Mouse (Mus musculus) right cerebral cortex, postnatal 14 days (tissue): ENCODE results near the gene Cstad.

Experiments used
- DNase-seq: peaks from one replicate; pipeline ENCODE4 v3.0.0; 2022

The Cstad gene

DNA sequence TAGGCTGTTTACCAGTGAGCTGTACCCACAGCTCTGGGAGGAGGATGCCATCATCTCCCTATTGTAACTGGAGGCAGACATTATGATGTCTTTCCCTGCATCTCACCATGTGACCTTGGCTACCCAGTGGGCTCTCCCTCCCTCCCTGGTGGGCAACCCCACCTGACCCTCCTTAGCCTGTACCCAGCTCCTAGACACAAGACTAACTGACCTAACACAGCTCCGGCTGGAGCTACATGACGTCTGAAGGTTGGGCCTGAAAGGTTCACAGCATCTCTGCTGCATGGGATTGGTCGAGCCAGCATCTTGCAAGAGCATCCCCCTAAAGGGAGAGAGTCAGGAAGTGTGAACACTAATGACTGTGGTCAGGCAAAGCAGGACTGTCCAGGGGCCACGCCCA is 35.0 kb downstream of the Cstad start:
- no peak for DNase-seq

DNA sequence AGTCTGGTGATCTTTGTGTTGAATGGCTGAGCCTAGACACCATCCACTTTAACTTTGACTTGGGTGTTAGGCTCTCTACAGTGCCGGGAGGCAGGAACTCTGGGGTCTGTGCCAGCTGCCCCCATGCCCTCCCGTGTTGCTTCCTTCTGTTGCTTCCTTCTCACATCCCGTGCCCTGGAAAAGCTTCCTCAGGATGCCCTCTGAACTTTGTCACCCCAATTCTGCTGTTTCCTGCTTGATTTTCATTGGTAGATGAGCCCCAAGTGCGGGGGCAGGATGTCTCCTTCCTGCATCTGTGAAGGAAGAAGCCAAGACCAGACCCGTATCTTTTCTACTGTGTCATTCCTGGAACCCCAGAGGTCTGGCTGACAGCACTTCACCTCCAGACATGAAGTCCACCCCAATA is 41.4 kb downstream of the Cstad start:
- DNase-seq: no peak

DNA sequence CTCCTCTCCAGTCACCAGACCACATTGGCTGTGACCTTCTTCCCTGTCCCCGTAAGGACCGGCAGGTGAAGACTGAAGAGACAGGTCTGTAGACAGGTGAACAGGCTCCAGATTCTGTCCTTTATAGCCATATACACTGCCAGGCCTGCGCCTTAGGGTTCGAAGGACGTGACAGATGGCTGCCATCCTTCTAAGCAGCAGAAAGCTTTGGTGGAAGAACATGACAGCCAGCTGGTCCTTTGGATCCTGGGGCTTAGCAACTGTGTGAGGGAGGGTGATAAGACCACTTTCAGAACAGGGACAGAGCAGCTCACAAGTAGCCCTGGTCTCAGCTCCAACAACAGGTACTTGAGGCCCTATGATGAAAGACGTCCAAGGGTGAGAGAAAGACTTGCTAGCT is 43.2 kb downstream of the Cstad start:
- DNase-seq: no peak

DNA sequence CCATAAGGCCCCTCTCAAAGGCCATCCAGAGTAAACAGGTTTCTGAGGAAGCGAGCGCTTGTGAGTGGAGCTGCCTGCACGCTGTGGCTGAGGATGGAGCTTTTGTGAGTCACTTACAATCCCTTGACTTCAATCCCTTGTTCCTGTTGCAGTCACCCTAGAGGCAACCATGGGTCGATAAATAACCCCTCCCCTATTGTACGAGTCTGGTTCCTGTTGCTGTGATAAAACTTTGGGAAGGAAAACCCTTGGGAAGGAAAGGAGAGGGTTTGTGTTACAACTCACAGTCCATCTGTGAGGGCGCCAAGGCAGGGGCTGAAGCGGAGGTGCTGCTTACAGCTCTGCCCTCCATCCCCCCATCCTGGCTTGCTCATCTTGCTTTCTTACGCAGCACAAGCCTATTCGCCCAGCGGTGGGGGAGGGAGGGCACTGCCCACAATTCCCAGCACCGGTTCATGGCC is 45.2 kb downstream of the Cstad start:
- DNase-seq: no peak

DNA sequence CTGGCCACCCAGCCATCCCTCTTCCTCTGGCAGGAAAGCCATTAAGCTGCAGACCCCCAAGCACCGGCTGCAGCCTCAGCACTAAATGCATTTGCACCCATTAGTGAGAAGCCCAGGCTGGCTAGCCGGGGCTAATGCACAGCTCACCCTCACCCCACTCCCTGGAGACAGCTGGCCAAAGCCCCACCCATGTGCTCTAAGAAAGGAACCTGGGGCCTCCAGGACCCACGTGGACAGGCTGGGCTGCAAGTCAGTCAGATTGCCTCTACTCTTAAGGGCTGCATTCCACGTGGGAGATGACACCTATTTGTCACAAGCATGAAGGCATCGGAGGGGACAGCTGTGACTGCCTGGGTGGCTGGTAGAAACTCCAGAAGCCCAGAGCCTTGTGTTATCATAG is 48.0 kb downstream of the Cstad start:
- no peak for DNase-seq

DNA sequence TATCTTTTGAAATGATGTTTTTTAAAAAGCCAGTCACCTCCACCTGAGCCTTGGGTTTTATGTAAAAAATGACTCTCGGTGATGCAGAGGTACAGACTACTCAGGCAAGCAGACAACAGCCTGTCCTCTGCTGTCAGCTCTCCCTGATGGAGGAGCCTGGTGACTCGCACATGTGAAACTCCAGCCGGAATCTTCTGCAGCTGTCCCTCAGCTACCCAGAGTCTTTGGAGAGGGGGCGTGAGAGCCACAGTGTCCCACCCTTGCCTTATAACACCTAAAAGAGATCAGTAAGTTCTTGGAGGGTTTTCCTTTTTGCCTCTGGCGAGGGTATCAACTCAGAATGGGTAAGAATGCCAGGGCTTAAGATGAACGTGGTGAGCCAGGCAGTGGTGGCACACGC is 48.6 kb downstream of the Cstad start:
- DNase-seq: no peak

DNA sequence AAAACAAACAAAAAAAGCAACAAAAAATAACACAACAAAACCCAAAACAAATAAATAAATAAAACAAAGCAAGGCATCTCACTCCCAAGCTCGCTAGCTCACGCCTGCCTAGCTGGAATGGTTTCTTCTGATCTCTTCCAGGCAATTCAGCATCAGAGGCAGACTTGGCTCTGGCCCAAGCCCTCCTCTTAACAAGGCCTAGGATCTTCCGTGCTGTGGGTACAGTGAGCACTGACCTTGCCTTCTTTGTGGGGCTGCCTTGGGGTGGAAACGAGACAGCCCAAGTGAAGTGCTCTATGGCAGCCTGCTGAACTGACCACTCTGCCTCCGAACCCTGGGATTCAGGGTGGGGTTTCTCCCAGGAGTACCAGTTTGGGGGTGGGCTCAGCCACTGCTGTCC is 52.0 kb downstream of the Cstad start:
- peak; percentile 82 for DNase-seq

DNA sequence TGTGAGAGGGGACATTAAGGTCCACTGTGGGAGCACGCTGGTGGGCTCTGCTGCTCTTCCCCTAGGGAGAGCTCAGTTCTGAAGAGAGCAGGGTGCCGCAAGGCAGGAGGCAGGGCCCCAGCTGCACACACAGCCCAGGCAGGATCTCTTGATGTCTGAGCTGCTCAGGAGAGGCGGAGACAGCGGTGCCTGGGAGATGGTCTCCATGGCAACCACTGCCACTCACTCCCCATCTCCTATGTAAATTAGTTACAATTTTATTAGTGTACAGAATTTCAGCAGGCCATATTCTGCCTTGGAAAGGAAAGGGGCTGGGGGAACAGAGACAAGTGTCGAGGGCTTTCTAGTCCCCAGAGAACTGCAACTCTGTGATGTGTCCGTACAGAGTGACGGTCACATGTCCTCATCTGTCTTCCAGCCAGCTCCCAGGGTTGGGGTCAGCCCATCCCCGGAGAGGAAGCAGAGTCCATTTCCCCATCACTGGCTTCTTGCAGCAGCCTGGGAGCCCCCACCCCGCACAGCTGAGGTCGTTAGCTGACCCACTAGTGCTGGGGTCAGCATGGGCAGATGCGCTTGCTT is 52.6 kb downstream of the Cstad start:
- DNase-seq: peak; percentile 81

DNA sequence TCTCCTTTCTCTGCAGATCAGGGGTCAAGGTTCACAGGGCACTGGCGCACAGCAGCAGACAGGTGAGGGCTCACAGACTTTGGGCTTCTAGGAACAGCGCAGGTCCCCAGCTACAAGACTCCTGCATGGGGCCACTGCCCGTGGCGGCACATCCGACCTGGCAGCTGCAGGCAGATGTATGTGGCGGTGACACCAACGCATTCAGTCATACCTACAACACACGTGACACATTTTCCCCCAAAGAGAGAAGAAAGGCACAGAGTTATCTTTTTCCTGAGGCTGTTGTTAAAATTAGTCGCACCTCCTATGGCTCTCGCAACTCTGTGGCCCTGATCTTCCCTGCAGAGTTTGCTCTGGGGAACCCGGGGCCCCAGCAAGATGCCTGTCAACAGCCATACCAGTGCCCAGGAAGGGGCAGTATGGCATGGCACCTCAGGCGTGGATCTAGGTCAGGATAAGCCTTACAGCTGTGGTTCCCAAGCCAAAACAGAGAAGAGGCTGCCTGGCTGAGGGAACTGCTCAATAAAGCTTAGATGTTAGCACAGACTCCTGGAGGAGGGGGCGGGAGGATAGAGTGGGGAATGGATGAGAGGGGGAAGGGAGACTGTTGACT is 53.1 kb downstream of the Cstad start:
- no peak for DNase-seq

DNA sequence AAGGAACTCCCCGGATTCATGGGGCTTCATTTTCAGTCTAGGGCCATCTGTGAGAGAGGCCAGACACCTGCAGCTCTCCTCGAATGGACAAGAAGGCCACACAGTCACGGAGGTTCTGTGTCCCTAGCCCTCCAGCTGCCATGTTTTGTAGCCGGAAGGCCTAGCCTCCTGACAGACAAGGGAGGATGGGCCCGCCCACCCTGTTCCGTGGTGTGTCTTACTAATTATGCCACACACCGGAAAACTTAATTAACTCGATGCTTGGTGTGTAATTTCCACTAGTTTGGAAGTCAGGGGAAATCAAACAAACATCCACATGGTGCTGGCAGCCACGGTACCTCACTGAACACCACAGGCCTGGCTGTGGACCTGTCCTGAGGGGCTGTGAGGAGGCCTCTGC is 55.4 kb downstream of the Cstad start:
- no peak for DNase-seq

DNA sequence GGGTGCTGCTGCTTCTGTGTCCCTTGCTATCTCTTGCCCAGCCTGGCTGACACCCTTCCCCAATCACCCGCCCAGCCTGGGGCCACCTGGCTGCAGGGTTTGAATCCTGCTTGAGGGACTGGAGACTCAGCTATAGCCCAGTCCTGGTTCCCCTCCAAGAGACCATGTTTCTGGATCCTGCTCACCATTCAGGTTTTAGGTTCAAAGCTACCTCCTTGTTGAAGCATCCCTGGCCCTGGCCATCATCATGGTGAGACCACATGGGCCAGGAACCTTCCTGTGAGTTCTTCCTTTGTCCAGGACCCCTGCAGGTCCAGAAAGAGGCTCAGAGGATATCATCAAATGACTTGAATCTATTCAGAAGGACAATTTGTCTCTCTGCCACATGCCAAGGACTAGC is 57.0 kb downstream of the Cstad start:
- no peak for DNase-seq

DNA sequence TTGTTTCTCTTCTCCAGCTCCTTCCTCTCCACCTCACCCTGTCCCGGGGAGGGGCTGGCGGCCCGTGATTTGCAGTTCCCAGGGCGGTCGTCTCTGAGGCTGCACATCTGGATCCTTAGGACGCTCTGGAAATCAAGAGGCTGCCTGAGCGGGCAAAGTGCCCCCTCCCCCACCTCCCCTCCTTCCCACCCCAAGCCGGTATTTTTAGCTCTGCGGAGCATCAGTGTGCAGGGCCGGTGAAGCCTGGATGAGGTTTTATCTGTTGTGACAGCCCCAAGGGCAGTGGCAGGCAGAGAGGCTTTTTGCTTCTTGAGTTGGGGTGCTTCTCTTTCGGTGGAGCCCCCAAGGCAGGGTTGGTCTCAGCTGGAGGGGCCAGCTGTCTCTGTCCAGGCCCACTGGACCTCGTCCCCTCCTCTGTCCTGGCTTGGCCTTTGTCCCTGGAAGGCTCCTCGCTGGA is 57.8 kb downstream of the Cstad start:
- no peak for DNase-seq

DNA sequence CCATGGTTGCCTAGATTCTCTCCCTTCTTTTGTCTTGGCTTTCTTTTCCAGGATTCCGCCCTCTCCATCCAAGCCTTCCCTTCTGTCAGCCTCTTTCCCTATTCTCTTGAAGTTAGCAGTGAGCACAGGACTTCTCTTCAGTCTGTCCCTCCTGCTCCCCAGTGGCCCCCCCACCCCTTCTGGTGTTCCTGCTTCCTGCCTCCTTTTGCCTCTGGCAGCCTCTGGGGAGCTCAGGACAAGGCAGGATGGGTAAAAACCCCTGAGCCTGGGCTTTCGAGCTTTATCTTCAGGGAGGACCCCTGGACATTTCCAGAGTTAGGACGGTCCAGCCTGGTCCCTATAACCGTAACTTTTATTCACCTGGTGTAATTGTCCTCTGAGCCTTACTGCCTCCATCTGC is 58.2 kb downstream of the Cstad start:
- no peak for DNase-seq

DNA sequence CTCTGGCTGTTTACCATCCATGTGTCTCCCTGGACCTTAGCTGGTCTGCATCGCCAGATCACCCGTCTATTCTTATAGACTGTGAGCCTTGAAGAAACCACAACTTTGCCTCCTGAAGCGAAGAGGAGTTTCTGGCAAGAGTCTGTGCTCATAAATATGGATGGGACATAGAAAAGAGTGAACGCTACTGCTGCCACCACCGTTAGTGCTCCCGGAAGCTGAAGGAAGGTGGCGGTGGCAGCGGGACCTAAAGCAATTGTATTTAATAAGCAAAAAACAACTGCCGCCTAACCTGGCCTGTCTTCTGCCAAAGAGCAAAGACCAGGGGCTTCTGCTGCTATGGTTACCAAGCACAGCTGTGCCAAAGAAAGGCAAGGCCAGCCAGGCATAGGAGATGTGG is 59.3 kb downstream of the Cstad start:
- peak; percentile 39 for DNase-seq

DNA sequence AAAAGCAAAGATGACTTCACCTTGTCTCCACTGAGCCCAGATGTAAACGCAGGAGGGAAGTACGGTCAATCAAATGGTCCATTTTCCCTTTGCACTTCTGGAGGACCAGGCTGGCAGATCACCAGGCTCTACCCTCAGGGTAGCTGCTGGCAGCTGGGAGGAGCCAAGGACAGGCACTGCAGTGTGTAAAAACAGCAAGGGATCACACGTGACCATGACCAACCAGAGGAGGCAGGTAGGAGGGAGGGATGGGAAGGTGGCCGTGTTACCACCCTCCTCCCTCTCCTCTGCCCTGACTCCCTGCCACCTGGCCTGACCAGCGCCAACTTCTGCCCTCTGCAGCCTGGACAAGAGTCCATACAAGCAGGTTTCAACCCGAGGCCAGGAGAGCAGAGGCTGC is 59.7 kb downstream of the Cstad start:
- DNase-seq: no peak

DNA sequence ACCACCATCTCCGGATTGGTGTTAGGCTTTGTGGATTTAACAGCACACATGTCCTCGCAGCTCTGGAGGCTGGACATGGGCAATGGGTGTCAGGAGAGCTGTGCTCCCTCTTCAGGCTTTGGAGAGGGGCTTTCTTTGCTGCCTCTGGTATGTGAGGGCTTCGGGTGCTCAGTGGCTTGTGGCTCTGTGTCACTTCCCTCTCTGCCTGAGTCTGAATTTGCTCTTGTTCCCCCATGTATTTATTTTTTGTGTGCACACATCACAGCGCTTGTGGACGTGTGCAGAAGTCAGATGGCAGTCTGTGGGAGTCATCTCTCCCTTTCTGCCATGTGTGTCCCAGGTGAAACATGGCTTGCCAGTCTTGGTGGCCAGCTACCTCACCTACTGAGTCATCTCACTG is 60.9 kb downstream of the Cstad start:
- no peak for DNase-seq

DNA sequence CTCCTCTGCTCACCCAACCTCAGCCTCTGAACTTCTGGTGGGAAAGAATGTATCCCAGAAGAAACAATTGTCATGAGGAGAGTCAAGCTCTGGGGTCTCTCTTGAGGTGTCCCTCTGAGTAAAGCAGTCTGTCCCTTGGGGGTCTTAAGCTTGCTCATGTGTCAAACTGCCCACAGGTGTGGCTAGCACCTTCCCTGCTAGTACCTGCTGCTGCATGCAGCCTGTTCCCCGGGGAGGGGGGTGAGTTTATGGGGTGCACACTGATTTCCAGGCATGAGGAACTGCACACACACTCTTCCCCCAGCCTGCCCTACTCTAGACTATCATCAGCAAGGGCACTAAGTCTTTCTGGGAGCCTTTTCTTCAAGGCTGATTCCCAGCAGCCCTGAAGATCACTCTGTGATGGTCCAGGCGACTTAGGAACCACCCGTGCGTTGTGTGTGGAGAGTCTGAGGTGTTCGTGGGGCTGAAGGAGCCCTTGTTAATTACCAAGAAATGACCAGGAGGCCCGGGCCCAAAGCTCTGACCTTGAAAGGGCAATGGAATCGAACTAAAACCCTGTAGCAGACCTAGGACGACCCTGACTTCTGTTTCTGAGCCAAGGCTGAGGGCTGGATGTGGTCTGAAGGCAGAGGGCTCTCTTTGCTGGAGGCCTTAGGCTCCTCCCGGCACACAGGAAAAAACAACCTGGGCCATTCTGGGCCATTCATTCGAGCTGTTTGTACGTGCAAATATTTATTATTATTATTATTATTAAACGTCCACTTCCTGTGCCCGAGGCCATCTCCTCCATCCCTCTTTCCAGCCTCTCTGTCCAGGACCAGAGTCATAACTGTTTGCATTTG is 62.1 kb downstream of the Cstad start:
- DNase-seq: no peak

DNA sequence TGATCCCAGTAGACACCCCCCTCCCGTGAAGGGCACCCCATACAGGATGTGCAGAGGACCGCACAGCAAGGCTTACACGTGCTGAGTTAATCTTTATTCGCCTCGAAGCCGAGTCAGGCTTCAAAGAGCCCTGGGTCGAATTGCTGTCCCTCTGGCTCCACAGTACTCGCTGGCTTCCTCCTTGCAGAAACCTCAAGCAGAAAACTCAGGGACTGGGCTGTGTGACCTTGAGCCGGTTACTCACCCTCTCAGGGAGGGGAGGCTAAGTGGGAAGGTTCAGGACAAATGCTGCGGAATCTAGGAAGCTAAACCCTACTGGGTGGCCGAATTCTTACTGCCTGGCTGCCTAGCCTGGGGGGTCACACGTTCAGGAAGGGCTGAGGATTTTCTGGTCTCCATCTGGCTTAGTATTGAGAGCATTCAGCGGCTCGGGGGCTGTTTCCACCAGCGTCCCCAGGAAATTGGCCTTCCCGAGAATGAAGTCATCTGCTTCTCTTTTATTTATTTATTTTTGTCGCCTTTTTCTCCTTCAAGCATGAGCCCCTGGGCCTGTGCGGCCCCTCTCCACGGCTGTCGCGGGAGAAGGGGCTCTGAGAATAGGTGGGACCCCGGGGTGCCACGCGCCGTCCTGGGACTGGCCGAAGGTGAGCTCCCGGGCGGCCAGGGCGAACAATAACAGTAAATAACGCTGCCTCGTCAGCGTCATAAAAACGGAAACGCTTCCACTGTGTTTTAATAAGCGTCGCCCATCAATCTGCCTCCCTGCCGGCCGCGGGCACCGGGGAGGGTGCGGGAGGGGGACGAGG is 63.0 kb downstream of the Cstad start:
- DNase-seq: no peak

DNA sequence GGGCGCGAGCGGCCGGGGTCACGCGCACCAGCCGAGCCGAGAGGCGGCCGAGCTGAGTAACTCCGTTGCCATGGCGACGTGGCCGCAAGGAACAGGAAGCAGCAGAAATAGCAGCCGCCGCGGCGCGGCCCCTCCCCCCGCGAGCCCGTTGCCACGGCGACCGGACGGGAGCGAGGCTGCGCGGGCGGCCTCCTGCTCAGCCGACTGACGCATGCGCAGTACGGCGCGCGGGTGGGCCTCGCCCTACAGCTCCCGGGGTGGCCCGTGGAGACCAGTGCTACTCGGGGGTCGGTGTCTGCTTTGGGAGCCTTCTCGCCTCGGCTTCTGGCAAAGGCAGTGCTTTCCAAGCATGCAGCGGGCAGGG is 63.6 kb downstream of the Cstad start:
- DNase-seq: peak; percentile 100
